Mouse (Mus musculus): Measurements from ENCODE around the gene Usp24. TPM values are rescaled to one million over a fixed set of nuclear protein-coding genes. Genes with fewer than 3 reads are reported as not detected.

Gene Usp24
- total RNA-seq (2023), result 85.5 to 92.5 TPM (median 86.6 TPM) in 4 replicates

DNA sequence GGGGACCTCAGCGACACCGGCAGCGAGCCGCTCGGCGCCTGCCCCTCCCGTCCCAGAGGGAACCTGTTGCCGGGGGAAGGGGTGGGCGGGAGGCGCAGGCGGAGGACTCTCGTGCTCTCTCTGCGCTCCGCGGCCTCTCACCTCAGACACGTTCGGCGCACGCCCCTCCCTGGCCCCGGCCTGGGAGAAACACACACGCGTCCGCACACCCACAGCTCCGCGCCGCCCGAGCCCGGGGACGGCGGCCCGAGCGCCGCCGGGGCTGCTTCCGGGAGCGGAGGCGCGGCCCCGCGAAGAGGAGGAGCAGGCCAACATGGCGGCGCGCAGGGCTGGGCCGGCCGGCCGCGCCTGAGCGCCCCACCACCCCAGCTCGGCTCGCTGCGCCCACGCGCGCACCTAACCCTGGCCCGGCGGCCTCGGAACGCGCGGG lies at the start of gene Usp24:
Usp24 (plus strand) TSS at position 293 of the 430 bp plus-strand sequence.

Other genes with a start within 250 kb of the Usp24 start
- not detected in 4 replicates for gene Pcsk9, start 148.1 kb downstream of the Usp24 start, total RNA-seq (2023)
- gene Bsnd, start 176.1 kb downstream of the Usp24 start, total RNA-seq (2023), result not detected in 4 replicates
- 3.4 to 4.4 TPM (median 4.0 TPM) in 4 replicates for gene Dhcr24, start 244.8 kb downstream of the Usp24 start, total RNA-seq (2023)